Mouse (Mus musculus): ENCODE results near the gene Tmem245.

GRCm38 (mm10) chr4:56915732-56916325 lies 31.4 kb downstream of the Tmem245 start:
- TF ChIP-seq CTCF (IDR thresholded peaks at IDR 0.05; ENCODE audit: low read depth) (no peak), EP300 (IDR thresholded peaks at IDR 0.05; ENCODE audit: low read depth) (no peak)
